In the genomic region with DNA sequence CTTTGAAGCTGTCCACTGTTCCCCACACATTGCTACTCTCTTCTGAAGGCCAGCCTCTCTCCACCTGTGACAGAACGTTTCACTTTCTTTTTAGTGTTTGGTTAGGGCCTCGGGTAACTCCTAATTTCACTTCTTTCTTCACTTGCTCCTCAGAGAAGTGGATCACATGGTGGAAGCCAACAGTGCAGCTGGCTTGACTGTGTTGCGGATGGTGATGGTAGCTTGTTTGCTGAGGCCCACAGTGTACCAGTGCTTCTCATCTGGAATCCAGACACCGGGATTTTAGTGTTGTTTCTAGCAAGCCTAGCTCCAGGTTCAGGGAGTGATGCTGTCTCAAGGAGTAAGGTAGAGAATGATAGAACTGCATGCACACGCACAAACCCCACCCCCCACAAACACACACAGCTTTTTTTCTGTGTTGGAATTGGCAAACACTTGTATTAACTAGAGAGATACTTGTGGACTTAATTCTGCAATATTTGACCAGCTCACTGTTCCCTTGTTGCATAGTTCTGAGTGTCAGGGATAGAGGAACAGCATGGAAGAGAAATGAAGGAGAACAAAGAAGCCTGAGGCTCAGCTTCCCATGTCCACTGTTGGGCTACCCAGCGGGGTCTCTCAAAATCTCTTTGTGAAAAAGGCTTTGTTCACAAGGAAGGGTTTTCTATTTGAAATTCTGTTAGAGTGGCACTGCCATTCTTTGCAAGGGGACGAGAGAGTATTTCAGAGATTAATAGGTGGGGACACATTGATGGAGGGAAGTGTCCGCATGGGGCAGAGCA, we compare ENCODE assay signal across 9 mouse cellular contexts.
DNase-seq lines count a peak whose midpoint lies in the region; ATAC-seq lines count a peak whose summit lies in the region.
"Had no signal": no experiment of that assay in that cellular context is flagged by ENCODE, and none has a peak within 500 bp of the region (broad histone marks: within the 10 kb centered on the region; RNA-seq: fewer than 3 reads in every experiment).

No protein-coding gene starts in this region.

- H3K9me3 ChIP-seq in kidney, embryonic 15.5 days (replicated peaks): no peaks in the 10 kb centered on the region
- H3K9me3 ChIP-seq in midbrain, embryonic 11.5 days (ENCODE audit: control insufficient read depth, low read length): no peaks in the 10 kb centered on the region

- H3K9ac ChIP-seq in kidney, embryonic 15.5 days: no peak overlapping the region
- H3K9ac ChIP-seq in midbrain, embryonic 11.5 days (ENCODE audit: low read length): peak overlapping the region; percentile 21; the same call in 1 of the 2 replicates

- 0 out of 2 replicates have a peak overlapping the region, but pooled peaks have one; percentile 9 for H3K27ac ChIP-seq in kidney, embryonic 15.5 days
- H3K27ac ChIP-seq in midbrain, embryonic 11.5 days (ENCODE audit: low read depth, low read length): peak overlapping the region; percentile 82

- WGBS in kidney, embryonic 15.5 days: 66% methylated on average over 8 of the region's 8 CpGs
- 28% methylated on average over 8 of the region's 8 CpGs for WGBS in midbrain, embryonic 11.5 days

- no peaks in the 10 kb centered on the region for H3K27me3 ChIP-seq in kidney, embryonic 15.5 days
- H3K27me3 ChIP-seq in midbrain, embryonic 11.5 days (ENCODE audit: control insufficient read depth, insufficient read depth, low read length): no peaks in the 10 kb centered on the region

- DNase-seq in kidney, postnatal 4 days: no peak
- peak; percentile 21 for DNase-seq in T-cell, adult 2 months (ENCODE audit: low spot score)
- peak; percentile 94 for DNase-seq in midbrain, embryonic 11.5 days (ENCODE audit: low spot score, missing footprints)
- no peak for DNase-seq in layer of hippocampus, adult 9-10 months (ENCODE audit: low spot score)
- no peak for DNase-seq in layer of hippocampus, adult 18-20 months (ENCODE audit: low spot score in 2 of 2)
- DNase-seq: kidney, adult 18-20 months had no signal

- no peak for ATAC-seq in kidney, embryonic 15.5 days (replicated peaks; ENCODE audit: low FRiP score)
- peak; percentile 40 for ATAC-seq in granulocyte monocyte progenitor cell, adult 5-6 weeks (replicated peaks; ENCODE audit: poor library complexity, severe bottlenecking)
- peak; percentile 84 for ATAC-seq in midbrain, embryonic 11.5 days (ENCODE audit: low FRiP score)
- no peak for ATAC-seq in cerebellum, adult (ENCODE audit: insufficient number of reproducible peaks, low FRiP score, low TSS enrichment)

- no peak overlapping the region for H3K4me3 ChIP-seq in kidney, embryonic 15.5 days (replicated peaks)
- no peak overlapping the region for H3K4me3 ChIP-seq in midbrain, embryonic 11.5 days (ENCODE audit: low read depth, low read length)

- peaks cover 11% of the 10 kb centered on the region; the same call in 1 of the 2 replicates for H3K4me1 ChIP-seq in kidney, embryonic 15.5 days
- peaks cover 22% of the 10 kb centered on the region for H3K4me1 ChIP-seq in midbrain, embryonic 11.5 days (ENCODE audit: control insufficient read depth, insufficient read depth, low read length)

- no peak overlapping the region for H3K4me2 ChIP-seq in kidney, embryonic 15.5 days
- peak overlapping the region; percentile 12; the same call in 1 of the 2 replicates for H3K4me2 ChIP-seq in midbrain, embryonic 11.5 days

- H3K36me3 ChIP-seq in kidney, embryonic 15.5 days: peaks cover 13% of the 10 kb centered on the region; the same call in 1 of the 2 replicates
- H3K36me3 ChIP-seq in midbrain, embryonic 11.5 days (ENCODE audit: control insufficient read depth, insufficient read depth, low read length): no peaks in the 10 kb centered on the region

Comparison
In these comparisons a context has a peak if more than half of its experiments do, and no peak if none do; other contexts are left out.
1. ATAC-seq: peak in granulocyte monocyte progenitor cell, adult 5-6 weeks (single experiment) and midbrain, embryonic 11.5 days (single experiment); none in kidney, embryonic 15.5 days (single experiment) and cerebellum, adult (single experiment).
2. DNase-seq: peak in T-cell, adult 2 months (single experiment) and midbrain, embryonic 11.5 days (single experiment); none in kidney, postnatal 4 days (0 of 2), layer of hippocampus, adult 9-10 months (single experiment) and layer of hippocampus, adult 18-20 months (0 of 2).